Mouse (Mus musculus): ENCODE results near the gene Rps13.

The Rps13 gene

DNA sequence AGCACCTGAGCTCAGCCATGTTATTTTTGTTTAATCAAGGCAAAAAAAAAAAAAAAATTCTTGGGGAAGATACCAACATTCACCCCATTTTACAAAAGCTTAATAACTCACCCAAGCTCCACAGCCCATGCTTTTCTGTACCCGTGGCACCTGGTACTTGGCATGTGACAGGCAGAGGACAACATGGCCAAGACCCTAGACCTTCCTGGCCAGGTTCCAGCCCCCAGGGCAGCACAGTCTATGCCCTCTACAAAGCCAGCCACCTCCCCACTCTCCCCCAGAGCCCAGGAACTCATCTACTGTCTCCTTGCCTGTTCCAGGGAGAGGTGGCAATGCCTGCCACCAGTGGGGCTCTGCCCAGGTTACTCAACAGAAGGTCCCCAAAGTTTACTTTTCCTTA lies 43.4 kb downstream of the Rps13 start:
- DNase-seq: no peak

DNA sequence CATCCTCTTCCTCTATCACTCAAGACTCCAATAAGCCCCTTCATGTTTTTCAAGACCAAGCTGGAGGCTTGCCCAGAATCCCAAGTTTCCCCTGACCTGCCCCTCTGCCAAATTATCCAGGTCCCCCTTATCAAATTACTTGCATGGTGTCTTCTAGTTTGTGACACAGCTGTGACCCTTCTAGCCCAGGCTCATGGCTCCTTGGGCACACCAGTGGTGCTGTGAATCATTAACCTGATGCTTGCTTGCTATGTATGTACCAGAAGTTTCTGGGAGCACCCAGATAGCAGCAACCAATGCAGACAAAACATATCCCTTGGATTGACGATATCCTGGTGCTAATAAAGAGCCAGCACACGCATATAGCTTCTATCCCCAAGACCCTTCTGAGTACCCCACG lies 45.0 kb downstream of the Rps13 start:
- no peak for DNase-seq

DNA sequence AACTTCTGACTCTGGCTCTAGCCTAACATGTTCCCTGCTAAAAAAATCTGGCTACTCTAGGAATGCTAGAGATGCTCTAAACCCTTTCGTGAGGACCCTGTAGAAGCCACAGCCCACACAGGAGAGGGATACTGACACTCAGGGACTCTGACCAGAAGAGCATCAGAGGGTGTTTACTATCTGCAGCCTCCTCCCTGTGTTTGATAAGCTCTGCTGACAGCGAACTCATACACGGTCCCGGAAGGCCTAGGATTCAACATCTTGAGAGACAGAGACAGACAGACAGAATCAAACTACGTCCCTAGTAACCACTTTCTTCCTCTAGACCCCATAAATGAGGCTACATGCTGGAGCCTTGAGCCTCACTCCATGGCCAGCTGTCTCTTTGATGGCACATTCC lies 46.0 kb downstream of the Rps13 start:
- DNase-seq: no peak

GRCm38 (mm10) chr7:116286611-116287355 lies 47.2 kb downstream of the Rps13 start:
- DNase-seq: peak; percentile 10

GRCm38 (mm10) chr7:116286173-116286572 lies 47.8 kb downstream of the Rps13 start:
- DNase-seq: peak; percentile 24

GRCm38 (mm10) chr7:116285216-116285615 lies 48.8 kb downstream of the Rps13 start:
- no peak for DNase-seq

DNA sequence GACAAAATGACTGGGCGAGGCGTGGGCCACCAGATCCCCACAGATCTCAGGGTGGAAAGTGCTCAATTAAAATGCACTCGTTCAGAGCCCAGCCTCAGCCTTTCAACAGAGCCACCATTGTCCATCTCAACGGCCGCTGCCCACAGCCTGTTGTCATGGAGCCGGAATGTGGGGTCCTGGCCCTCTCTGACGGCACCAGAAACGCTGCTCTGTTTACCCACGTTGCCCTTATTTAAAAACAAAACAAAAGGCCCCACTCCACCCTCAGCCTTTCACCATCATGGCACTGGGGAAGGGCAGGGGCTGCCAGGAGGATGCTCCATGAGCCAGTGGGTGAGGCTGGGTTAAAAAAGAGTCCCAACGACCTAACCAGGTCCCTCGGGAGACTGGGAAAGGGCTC lies 51.2 kb downstream of the Rps13 start:
- no peak for DNase-seq

All from lung, postnatal 10 days (tissue).